Mouse (Mus musculus) heart, adult 11 months (tissue): ENCODE measurements around the gene Gjb4.

Experiments
- DNase-seq: peaks from one replicate; pipeline ENCODE4 v3.0.0; 2022

The Gjb4 gene

DNA sequence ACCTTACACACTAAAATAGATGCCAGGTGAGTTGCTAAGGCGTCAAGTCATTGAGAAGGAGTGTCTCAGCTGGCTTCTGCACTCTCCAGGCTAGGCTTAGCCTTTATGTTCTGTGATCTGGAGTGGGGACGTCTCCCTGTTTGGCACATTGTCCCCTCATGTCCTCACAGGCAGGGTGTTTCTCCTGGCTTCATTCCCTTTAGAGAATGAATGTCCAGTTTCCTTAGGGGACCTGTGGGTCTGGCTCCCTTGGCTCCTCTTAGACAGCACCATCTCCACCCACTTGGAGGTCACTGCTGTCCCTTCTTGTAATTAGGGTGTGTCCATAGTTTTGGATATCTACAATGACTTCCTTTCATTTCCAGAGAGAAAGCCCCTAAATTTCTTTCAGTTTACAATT is 47.0 kb downstream of the Gjb4 start:
- peak; percentile 90 for DNase-seq

DNA sequence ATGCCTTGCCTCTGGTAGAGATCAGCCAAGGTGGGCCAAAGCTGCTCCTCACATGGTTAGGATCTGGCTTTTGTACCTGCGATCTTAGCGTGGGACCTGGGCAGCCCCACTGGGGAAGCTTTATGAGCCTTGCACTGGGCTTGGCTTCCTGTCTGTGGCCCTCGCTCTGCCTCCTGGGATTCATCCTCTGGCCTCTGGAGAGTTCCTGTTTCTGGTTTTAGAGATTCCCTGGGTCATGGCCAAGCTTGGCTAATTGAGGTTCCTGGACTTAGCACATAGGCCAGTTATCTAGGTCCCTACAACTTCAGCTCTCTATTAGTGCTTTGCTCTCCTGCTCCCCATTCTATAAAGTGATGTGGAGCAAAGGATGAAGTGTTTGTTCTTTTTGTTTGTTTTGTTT is 50.1 kb downstream of the Gjb4 start:
- peak; percentile 97 for DNase-seq
